Mouse (Mus musculus) heart, embryonic 15.5 days (tissue): Measurements from ENCODE around the gene Gm5089. TPM values are rescaled to one million over a fixed set of nuclear protein-coding genes. Genes with fewer than 3 reads are reported as not detected.

Experiments
- ATAC-seq: fragments of 200-750 bp; cut with Nextera tagmentation; replicated peaks from 2 replicates; pipeline ENCODE4 v1.8.0; 2017; ENCODE audit warnings: low read depth, moderate TSS enrichment; ENCODE audit not compliant: insufficient number of reproducible peaks, insufficient read depth, low FRiP score
- H3K27ac ChIP-seq: fragments of 300-500 bp; sonication (generic); 2 replicates; pipeline ENCODE4 v1.5.1; 2015; ENCODE audit warnings: mild to moderate bottlenecking, inconsistent platforms
- H3K27me3 ChIP-seq: fragments of 300-500 bp; sonication (generic); 2 replicates; pipeline ENCODE4 v1.6.1; 2015; ENCODE audit warnings: inconsistent platforms
- H3K36me3 ChIP-seq: fragments of 300-500 bp; sonication (generic); 2 replicates; pipeline ENCODE4 v1.6.1; 2015; ENCODE audit warnings: mild to moderate bottlenecking, inconsistent platforms
- H3K4me1 ChIP-seq: fragments of 300-500 bp; sonication (generic); replicated peaks from 2 replicates; pipeline ENCODE4 v1.6.1; 2015; ENCODE audit warnings: inconsistent platforms
- H3K4me2 ChIP-seq: fragments of 300-500 bp; sonication (generic); 2 replicates; pipeline ENCODE4 v1.6.1; 2015; ENCODE audit warnings: inconsistent platforms, mild to moderate bottlenecking, moderate library complexity
- H3K4me3 ChIP-seq: fragments of 300-500 bp; sonication (generic); 2 replicates; pipeline ENCODE4 v1.5.1; 2015; ENCODE audit warnings: mild to moderate bottlenecking, inconsistent platforms
- H3K9ac ChIP-seq: fragments of 300-500 bp; sonication (generic); 2 replicates; pipeline ENCODE4 v1.6.1; 2015; ENCODE audit warnings: mild to moderate bottlenecking, inconsistent platforms
- H3K9me3 ChIP-seq: fragments of 300-500 bp; sonication (generic); replicated peaks from 2 replicates; pipeline ENCODE4 v1.6.1; 2016; ENCODE audit warnings: inconsistent platforms
- WGBS: fragments of 180-500 bp; shearing (Covaris S2); methylation state at CpG from one replicate; pipeline ENCODE4 v1.1.7; 2015; ENCODE audit warnings: mixed read lengths; 5-methylcytosine and 5-hydroxymethylcytosine counted together
- polyA plus RNA-seq: library from polyadenylated mRNA; unstranded; fragments of >200 nt; fragmentation: Nextera tagmentation; extraction: Ambion mirVana; gene quantifications from 2 replicates; pipeline ENCODE4 v1.2.1, GENCODE M21; 2015

Gm5089 gene
- polyA plus RNA-seq, 1 experiment from 2014 or later = not detected

DNA sequence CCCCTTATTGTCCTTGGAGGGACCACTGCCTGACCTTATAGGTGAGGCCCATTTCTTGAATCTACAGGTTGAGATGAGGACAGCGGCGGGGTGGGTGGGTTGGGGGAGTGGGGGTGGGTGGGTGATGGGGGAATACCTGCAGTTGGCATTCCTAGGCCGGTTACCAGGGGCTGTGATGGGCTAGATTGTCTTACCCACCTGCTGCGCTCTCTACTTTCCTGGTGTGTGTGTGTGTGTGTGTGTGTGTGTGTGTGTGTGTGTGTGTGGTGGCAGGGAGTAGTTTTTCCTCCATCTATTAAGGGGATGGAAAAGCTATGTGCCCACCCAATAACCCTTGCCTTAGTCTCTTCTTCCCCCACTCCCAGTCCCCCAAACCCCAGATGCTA, 33.5 kb upstream of the Gm5089 start:
- no peaks in the 10 kb centered on the region for H3K36me3 ChIP-seq
- H3K4me1 ChIP-seq = no peaks in the 10 kb centered on the region
- peaks cover 93% of the 10 kb centered on the region for H3K27me3 ChIP-seq
- no peaks in the 10 kb centered on the region for H3K9me3 ChIP-seq
- no peak for ATAC-seq
- no peak overlapping the region for H3K4me3 ChIP-seq
- WGBS = 10% methylated on average over 4 of the region's 4 CpGs
- H3K9ac ChIP-seq = no peak overlapping the region
- no peak overlapping the region for H3K4me2 ChIP-seq
- no peak overlapping the region for H3K27ac ChIP-seq

- WGBS = 3% methylated on average over 18 of the region's 18 CpGs
- no peak overlapping the region for H3K27ac ChIP-seq
- no peak overlapping the region for H3K4me2 ChIP-seq
- H3K4me3 ChIP-seq = no peak overlapping the region
- ATAC-seq = no peak
- H3K36me3 ChIP-seq = no peaks in the 10 kb centered on the region
- no peaks in the 10 kb centered on the region for H3K4me1 ChIP-seq
- H3K27me3 ChIP-seq = peaks cover 92% of the 10 kb centered on the region
- no peak overlapping the region for H3K9ac ChIP-seq
- H3K9me3 ChIP-seq = no peaks in the 10 kb centered on the region
These were observed 32.9 kb upstream of the Gm5089 start for GRCm38 (mm10) chr14:122483556-122484421.

DNA sequence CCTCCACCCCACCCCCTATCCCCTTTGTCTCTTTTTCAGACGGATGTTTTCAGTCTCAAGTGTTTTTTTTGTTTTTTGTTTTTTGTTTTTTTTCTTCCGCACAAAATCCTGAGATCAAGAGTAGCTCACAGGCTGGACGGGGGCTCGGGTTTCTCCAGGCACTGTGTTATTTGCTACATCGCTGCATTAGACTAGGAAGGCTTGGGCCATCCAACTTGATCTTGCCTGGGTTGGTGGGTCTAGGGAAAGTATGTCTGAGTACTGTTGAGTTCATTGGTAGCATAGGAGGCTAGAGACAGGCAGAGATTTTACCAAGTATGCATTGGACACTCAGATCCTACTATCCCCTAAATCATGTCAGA, 32.1 kb upstream of the Gm5089 start:
- no peaks in the 10 kb centered on the region for H3K36me3 ChIP-seq
- 5% methylated on average over 5 of the region's 5 CpGs for WGBS
- no peak overlapping the region for H3K4me3 ChIP-seq
- no peak overlapping the region for H3K27ac ChIP-seq
- H3K9ac ChIP-seq = no peak overlapping the region
- no peak overlapping the region for H3K4me2 ChIP-seq
- H3K9me3 ChIP-seq = no peaks in the 10 kb centered on the region
- no peak for ATAC-seq
- H3K4me1 ChIP-seq = no peaks in the 10 kb centered on the region
- H3K27me3 ChIP-seq = peaks cover 95% of the 10 kb centered on the region

- Histone ChIP-seq H3K27me3 (peaks cover 97% of the 10 kb centered on the region), H3K4me2 (no peak overlapping the region), H3K36me3 (no peaks in the 10 kb centered on the region), H3K4me3 (no peak overlapping the region), H3K9ac (no peak overlapping the region), H3K9me3 (no peaks in the 10 kb centered on the region), H3K4me1 (no peaks in the 10 kb centered on the region), H3K27ac (no peak overlapping the region)
- 2% methylated on average over 38 of the region's 38 CpGs for WGBS
- ATAC-seq = no peak
These were observed 31.4 kb upstream of the Gm5089 start for GRCm38 (mm10) chr14:122482081-122483023.

GRCm38 (mm10) chr14:122481181-122481580, 30.3 kb upstream of the Gm5089 start:
- H3K9ac ChIP-seq = no peak overlapping the region
- no peak overlapping the region for H3K4me2 ChIP-seq
- H3K4me3 ChIP-seq = no peak overlapping the region
- no peak overlapping the region for H3K27ac ChIP-seq
- no peaks in the 10 kb centered on the region for H3K36me3 ChIP-seq
- peaks cover 6% of the 10 kb centered on the region for H3K4me1 ChIP-seq
- ATAC-seq = no peak
- WGBS = 6% methylated on average over 15 of the region's 15 CpGs
- H3K27me3 ChIP-seq = peaks cover 97% of the 10 kb centered on the region
- H3K9me3 ChIP-seq = no peaks in the 10 kb centered on the region

DNA sequence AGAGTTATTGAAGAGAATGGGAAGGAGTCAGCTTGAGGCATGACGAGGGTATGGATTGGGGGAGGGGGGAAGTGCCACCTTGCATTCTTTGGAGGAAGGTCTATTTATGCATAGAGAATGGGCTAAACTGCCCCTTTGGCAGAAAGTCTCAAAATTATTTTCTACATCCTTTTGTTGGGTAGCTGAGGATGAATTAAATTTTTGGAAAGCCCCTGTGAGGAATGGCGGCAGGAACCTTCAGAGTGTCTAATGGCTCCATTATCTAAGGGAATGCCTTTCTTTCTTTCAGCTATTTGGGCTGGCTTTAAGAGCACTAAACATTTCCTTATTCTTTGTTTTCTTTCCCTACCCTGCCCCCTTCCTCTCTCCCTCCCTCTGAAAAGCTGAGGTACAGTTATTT, 29.4 kb upstream of the Gm5089 start:
- Histone ChIP-seq H3K4me1 (peaks cover 14% of the 10 kb centered on the region), H3K4me3 (no peak overlapping the region), H3K4me2 (no peak overlapping the region), H3K36me3 (no peaks in the 10 kb centered on the region), H3K27ac (no peak overlapping the region), H3K9ac (no peak overlapping the region), H3K27me3 (peaks cover 97% of the 10 kb centered on the region), H3K9me3 (no peaks in the 10 kb centered on the region)
- no peak for ATAC-seq
- WGBS = 8% methylated on average over 2 of the region's 2 CpGs

DNA sequence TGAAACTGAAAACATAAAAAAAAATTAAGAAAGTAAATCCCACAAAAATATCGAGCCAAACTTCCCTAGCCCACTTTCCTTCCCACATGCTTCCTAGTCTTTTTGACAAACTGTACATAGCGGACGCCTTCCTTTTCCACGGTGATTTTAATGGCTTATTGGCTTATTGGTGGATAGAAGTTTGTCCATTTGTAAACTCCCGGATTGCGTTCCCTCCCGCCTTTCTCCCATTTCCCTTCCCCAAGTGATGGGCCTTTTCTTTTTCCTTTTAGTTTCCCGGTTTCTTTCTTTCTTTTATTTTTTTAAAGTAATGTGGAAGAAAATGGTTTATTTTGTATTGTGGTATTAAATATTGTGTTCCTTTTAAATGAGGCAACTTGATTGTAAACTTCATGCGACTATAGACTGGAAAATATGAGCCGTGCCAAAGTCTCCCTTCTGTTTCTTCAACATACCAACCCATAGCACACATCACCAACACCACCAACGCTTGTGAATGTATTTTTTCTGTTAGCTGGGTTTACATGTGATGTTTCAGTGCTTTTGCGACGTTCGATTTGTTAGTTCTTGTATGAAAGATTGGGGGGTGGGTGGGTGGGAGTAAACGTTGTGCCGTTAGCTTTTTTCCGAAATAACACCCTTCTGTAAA, 28.7 kb upstream of the Gm5089 start:
- no peak overlapping the region for H3K27ac ChIP-seq
- H3K27me3 ChIP-seq = peaks cover 97% of the 10 kb centered on the region
- no peak overlapping the region for H3K4me3 ChIP-seq
- H3K4me2 ChIP-seq = no peak overlapping the region
- ATAC-seq = no peak
- H3K9ac ChIP-seq = no peak overlapping the region
- no peaks in the 10 kb centered on the region for H3K36me3 ChIP-seq
- WGBS = 21% methylated on average over 17 of the region's 17 CpGs
- no peaks in the 10 kb centered on the region for H3K9me3 ChIP-seq
- peaks cover 22% of the 10 kb centered on the region for H3K4me1 ChIP-seq

- no peak for ATAC-seq
- no peak overlapping the region for H3K27ac ChIP-seq
- no peaks in the 10 kb centered on the region for H3K9me3 ChIP-seq
- H3K4me3 ChIP-seq = no peak overlapping the region
- no peak overlapping the region for H3K4me2 ChIP-seq
- H3K36me3 ChIP-seq = no peaks in the 10 kb centered on the region
- peaks cover 30% of the 10 kb centered on the region for H3K4me1 ChIP-seq
- under 1% methylated on average over 22 of the region's 22 CpGs for WGBS
- no peak overlapping the region for H3K9ac ChIP-seq
- peaks cover 97% of the 10 kb centered on the region for H3K27me3 ChIP-seq
These were observed 27.7 kb upstream of the Gm5089 start for GRCm38 (mm10) chr14:122478574-122479011.

DNA sequence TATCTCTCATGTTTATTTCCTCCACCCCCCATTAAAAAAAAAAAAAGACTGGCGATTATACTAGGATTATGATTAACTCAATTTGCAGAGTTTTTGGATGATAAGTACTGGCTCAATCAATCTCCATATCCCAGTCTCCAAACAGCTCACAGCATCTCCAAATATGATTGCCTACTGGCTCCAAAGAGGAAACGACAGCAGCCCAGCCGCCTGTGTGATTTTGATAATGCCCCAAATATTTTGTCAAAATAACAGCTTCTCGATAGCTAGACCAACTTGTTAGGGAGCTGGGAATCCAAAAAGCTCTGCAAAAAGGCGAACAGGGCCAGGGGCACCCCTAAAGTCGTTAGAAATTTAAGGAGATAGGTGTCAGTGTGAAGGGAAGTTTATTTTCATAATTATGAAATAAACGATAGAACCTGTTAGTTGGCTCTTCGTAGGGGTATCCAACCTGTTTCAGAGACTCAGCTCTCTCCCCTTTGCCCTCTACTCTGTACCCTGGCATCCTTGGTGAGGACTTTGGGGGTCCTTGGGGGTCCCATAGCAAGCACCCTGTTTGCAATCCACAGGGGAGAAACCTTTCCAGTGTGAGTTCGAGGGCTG, 27.2 kb upstream of the Gm5089 start:
- Histone ChIP-seq H3K4me3 (no peak overlapping the region), H3K36me3 (no peaks in the 10 kb centered on the region), H3K9me3 (no peaks in the 10 kb centered on the region), H3K27me3 (peaks cover 97% of the 10 kb centered on the region), H3K27ac (no peak overlapping the region), H3K4me2 (no peak overlapping the region), H3K9ac (no peak overlapping the region), H3K4me1 (peaks cover 30% of the 10 kb centered on the region)
- WGBS = 3% methylated on average over 9 of the region's 9 CpGs
- no peak for ATAC-seq

GRCm38 (mm10) chr14:122477261-122477671, 26.4 kb upstream of the Gm5089 start:
- no peak overlapping the region for H3K9ac ChIP-seq
- H3K36me3 ChIP-seq = no peaks in the 10 kb centered on the region
- no peak overlapping the region for H3K4me2 ChIP-seq
- H3K9me3 ChIP-seq = no peaks in the 10 kb centered on the region
- peaks cover 30% of the 10 kb centered on the region for H3K4me1 ChIP-seq
- no peak for ATAC-seq
- 2% methylated on average over 20 of the region's 20 CpGs for WGBS
- no peak overlapping the region for H3K4me3 ChIP-seq
- no peak overlapping the region for H3K27ac ChIP-seq
- H3K27me3 ChIP-seq = peaks cover 97% of the 10 kb centered on the region

DNA sequence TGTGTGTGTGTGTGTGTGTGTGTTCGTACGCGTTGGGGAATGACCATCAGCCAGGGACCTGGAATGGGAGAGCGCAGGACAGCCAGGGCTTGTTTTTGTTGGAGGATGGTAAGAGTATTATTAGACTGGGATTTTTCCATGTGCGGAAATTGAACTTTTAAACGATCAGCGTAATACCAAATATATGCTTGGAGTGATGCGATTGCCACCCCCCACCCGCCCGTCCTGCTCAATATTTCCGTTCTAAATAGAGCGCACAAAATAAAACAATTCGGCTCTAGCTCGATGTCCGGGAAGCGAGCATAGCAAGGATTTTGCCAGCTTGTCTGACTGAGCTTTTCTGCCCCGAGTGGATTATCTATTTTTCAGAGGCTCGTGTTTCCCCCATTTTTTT, 25.9 kb upstream of the Gm5089 start:
- Histone ChIP-seq H3K4me3 (no peak overlapping the region), H3K9me3 (no peaks in the 10 kb centered on the region), H3K9ac (no peak overlapping the region), H3K4me2 (no peak overlapping the region), H3K36me3 (no peaks in the 10 kb centered on the region), H3K27ac (no peak overlapping the region), H3K27me3 (peaks cover 97% of the 10 kb centered on the region), H3K4me1 (peaks cover 32% of the 10 kb centered on the region)
- WGBS = 2% methylated on average over 18 of the region's 18 CpGs
- ATAC-seq = no peak
